Mouse (Mus musculus) E14TG2a.4 (cell line): Measurements from ENCODE around the gene Rapgef5.

ENCODE experiments used
- H3K27me3 ChIP-seq: 2 replicates; pipeline ENCODE4 v1.6.1; 2014; ENCODE audit warnings: low read length, control low read depth; ENCODE audit not compliant: insufficient read depth
- H3K36me3 ChIP-seq: 2 replicates; pipeline ENCODE4 v1.6.1; 2014; ENCODE audit warnings: low read length, control low read depth; ENCODE audit not compliant: insufficient read depth
- H3K4me1 ChIP-seq: replicated peaks from 2 replicates; pipeline ENCODE4 v1.6.1; 2014; ENCODE audit warnings: low read depth, low read length, control low read depth
- H3K4me3 ChIP-seq: replicated peaks from 2 replicates; pipeline ENCODE4 v1.5.1; 2014; ENCODE audit warnings: mild to moderate bottlenecking, low read length
- H3K9me3 ChIP-seq: 2 replicates; pipeline ENCODE4 v1.6.1; 2014; ENCODE audit warnings: low read length, control low read depth
- CTCF ChIP-seq: conservative IDR thresholded peaks from 2 replicates; pipeline ENCODE4 v1.5.1; 2014; ENCODE audit warnings: low read length
- NANOG ChIP-seq: IDR thresholded peaks from 2 replicates; pipeline ENCODE4 v1.6.1; 2014; ENCODE audit warnings: borderline replicate concordance, low read length, mixed read lengths
- POU5F1 ChIP-seq: IDR thresholded peaks from 2 replicates; pipeline ENCODE4 v1.6.1; 2014; ENCODE audit warnings: low read length, borderline replicate concordance

The Rapgef5 gene

DNA sequence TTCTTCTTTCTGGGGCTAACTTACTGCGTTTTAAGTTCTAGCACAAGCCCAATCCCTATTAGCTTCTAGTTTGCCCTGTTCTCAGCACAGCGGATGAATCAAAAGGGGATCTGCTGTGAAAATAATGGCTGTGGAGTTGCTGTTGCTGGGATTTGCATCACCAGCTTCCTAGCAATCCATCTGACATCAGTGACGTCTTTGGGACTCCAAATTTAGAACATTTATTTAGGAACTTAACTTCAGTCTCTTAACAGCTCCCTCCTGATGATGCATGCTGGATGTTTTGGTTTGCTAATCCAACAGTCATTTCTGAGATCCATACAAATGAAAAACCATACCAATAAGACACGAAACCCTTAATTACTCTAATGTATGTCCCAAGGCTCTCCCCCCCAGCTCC lies 289.3 kb downstream of the Rapgef5 start:
- Histone ChIP-seq H3K27me3 (peaks cover 14% of the 10 kb centered on the region), H3K9me3 (no peaks in the 10 kb centered on the region), H3K4me3 (no peak overlapping the region), H3K4me1 (peaks cover 3% of the 10 kb centered on the region; the same call in 1 of the 2 replicates), H3K36me3 (no peaks in the 10 kb centered on the region)
- no peak for TF ChIP-seq NANOG
- no peak for TF ChIP-seq POU5F1
- TF ChIP-seq CTCF, result no peak

DNA sequence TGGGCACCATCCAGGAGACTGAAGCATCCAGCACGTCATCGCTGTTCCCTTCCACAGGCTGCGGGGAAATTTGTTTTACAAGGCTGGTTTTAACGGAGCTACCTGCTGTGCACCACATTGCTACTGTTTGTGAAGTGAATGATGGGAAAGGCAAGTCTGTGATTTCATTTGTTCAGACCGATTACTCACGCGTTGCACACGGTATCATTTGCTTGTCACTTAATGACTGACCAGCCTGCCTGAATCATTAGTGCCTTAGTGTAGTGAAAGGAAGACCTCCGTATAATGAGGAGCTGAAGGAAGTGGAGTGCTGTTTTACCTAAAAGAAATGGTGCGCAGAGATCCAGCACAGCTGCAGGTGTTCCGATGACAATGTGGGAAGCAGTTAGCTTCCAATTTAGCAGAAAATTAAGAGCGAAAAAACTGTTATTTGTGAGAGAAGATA lies 289.8 kb downstream of the Rapgef5 start:
- peaks cover 3% of the 10 kb centered on the region; the same call in 1 of the 2 replicates for H3K4me1 ChIP-seq
- TF ChIP-seq CTCF (no peak), NANOG (no peak), POU5F1 (no peak)
- no peak overlapping the region for H3K4me3 ChIP-seq
- no peaks in the 10 kb centered on the region for H3K36me3 ChIP-seq
- peaks cover 14% of the 10 kb centered on the region for H3K27me3 ChIP-seq
- no peaks in the 10 kb centered on the region for H3K9me3 ChIP-seq

GRCm38 (mm10) chr12:117806470-117806869 lies 290.2 kb downstream of the Rapgef5 start:
- Histone ChIP-seq H3K4me3 (no peak overlapping the region), H3K27me3 (peaks cover 14% of the 10 kb centered on the region), H3K9me3 (no peaks in the 10 kb centered on the region), H3K4me1 (peaks cover 3% of the 10 kb centered on the region; the same call in 1 of the 2 replicates), H3K36me3 (no peaks in the 10 kb centered on the region)
- no peak for TF ChIP-seq CTCF
- no peak for TF ChIP-seq NANOG
- no peak for TF ChIP-seq POU5F1

DNA sequence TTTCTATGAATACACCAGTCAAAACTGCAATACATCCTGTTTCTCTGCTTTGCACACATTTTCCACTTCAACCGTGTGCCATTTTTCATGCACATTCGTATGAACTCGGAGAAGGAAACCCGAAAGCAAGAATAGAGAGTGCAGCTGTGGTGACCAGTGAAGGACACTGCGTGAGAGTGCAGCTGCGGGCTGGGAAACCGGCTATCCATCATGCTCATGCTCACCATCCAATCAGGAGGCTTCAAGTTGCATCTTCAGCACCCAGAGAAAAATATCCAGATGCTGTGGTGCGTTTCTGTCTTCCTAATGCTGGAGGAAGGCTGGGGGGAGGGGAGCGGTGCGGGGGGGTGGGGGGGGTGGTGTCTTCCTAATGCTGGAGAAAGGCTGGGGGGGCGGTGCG lies 291.4 kb downstream of the Rapgef5 start:
- no peak for TF ChIP-seq NANOG
- TF ChIP-seq POU5F1, result no peak
- no peak for TF ChIP-seq CTCF

GRCm38 (mm10) chr12:117808355-117809326 lies 292.4 kb downstream of the Rapgef5 start:
- peaks cover 14% of the 10 kb centered on the region for H3K27me3 ChIP-seq
- H3K9me3 ChIP-seq, result no peaks in the 10 kb centered on the region
- no peaks in the 10 kb centered on the region for H3K36me3 ChIP-seq
- TF ChIP-seq POU5F1, result no peak
- TF ChIP-seq CTCF, result no peak
- no peak for TF ChIP-seq NANOG
- no peak overlapping the region for H3K4me3 ChIP-seq
- H3K4me1 ChIP-seq, result peaks cover 3% of the 10 kb centered on the region; the same call in 1 of the 2 replicates

More for the DNA sequence above, 291.4 kb downstream of the Rapgef5 start:
- H3K27me3 ChIP-seq, result peaks cover 14% of the 10 kb centered on the region
- H3K4me1 ChIP-seq, result peaks cover 3% of the 10 kb centered on the region; the same call in 1 of the 2 replicates
- no peaks in the 10 kb centered on the region for H3K9me3 ChIP-seq
- no peak overlapping the region for H3K4me3 ChIP-seq
- H3K36me3 ChIP-seq, result no peaks in the 10 kb centered on the region
